Mouse (Mus musculus) kidney, embryonic 14.5 days (tissue): ENCODE measurements around the gene Pcdh19. TPM values are rescaled to one million over a fixed set of nuclear protein-coding genes. Genes with fewer than 3 reads are reported as not detected.
A peak's percentile ranks its signal among the peaks of the same experiment; 100 is the strongest.

Experiments
- ATAC-seq: fragments of 200-750 bp; cut with Nextera tagmentation; 2 replicates; pipeline ENCODE4 v1.8.0; 2017; ENCODE audit warnings: moderate number of reproducible peaks, mild to moderate bottlenecking, moderate TSS enrichment, moderate library complexity; ENCODE audit not compliant: low FRiP score, low TSS enrichment
- H3K27ac ChIP-seq: fragments of 300-500 bp; sonication (generic); 2 replicates; pipeline ENCODE4 v1.5.1; 2014; ENCODE audit warnings: low read depth, mild to moderate bottlenecking, low read length, moderate library complexity, mixed read lengths
- H3K27me3 ChIP-seq: fragments of 300-500 bp; sonication (generic); 2 replicates; pipeline ENCODE4 v1.6.1; 2014; ENCODE audit warnings: mild to moderate bottlenecking, low read length; ENCODE audit not compliant: control insufficient read depth, insufficient read depth
- H3K36me3 ChIP-seq: fragments of 300-500 bp; sonication (generic); 2 replicates; pipeline ENCODE4 v1.6.1; 2014; ENCODE audit warnings: low read length, mixed read lengths; ENCODE audit not compliant: control insufficient read depth, insufficient read depth
- H3K4me1 ChIP-seq: fragments of 300-500 bp; sonication (generic); 2 replicates; pipeline ENCODE4 v1.6.1; 2014; ENCODE audit warnings: low read length, mixed read lengths; ENCODE audit not compliant: control insufficient read depth, insufficient read depth
- H3K4me2 ChIP-seq: fragments of 300-500 bp; sonication (generic); replicated peaks from 2 replicates; pipeline ENCODE4 v1.6.1; 2014; ENCODE audit warnings: low read depth, mild to moderate bottlenecking, low read length
- H3K4me3 ChIP-seq: fragments of 300-500 bp; sonication (generic); 2 replicates; pipeline ENCODE4 v1.5.1; 2014; ENCODE audit warnings: mild to moderate bottlenecking, low read length
- H3K9ac ChIP-seq: fragments of 300-500 bp; sonication (generic); 2 replicates; pipeline ENCODE4 v1.6.1; 2014; ENCODE audit warnings: low read depth, mild to moderate bottlenecking, low read length, moderate library complexity
- H3K9me3 ChIP-seq: fragments of 300-500 bp; sonication (generic); 2 replicates; pipeline ENCODE4 v1.6.1; 2016; ENCODE audit warnings: low read length; ENCODE audit not compliant: control insufficient read depth
- WGBS: fragments of 180-500 bp; shearing (Covaris S2); extraction: QIAGEN DNeasy Blood & Tissue Kit; methylation state at CpG from one replicate; pipeline ENCODE4 v1.1.7; 2014; 5-methylcytosine and 5-hydroxymethylcytosine counted together
- polyA plus RNA-seq: library from polyadenylated mRNA; unstranded; fragments of >200 nt; fragmentation: Nextera tagmentation; extraction: Ambion mirVana; gene quantifications from 2 replicates; pipeline ENCODE4 v1.2.1, GENCODE M21; 2014

The Pcdh19 gene
- polyA plus RNA-seq, 1 experiment from 2014 or later = 6.3 TPM

DNA sequence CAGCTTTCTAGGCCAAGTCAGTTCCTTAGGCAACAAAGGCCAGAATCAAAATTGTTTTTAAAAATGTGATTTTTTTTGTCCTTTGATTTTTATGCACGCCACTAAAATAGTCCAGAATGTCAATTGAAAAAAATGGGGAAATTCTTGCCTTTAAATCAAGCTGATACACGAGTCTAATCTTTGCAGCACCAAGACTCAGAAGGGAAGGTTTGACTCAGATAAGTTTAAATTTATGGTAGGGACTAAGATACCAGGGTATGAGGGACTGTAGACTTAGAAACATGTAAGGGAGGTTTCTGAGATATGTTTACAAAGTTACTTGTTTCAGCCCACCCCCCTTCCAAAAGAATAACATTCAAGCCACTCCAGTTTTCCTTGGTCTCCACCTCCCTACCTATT, 3.6 kb upstream of the Pcdh19 start:
- no peak for ATAC-seq
- Histone ChIP-seq H3K4me1 (no peaks in the 10 kb centered on the region), H3K36me3 (no peaks in the 10 kb centered on the region), H3K27ac (no peak overlapping the region), H3K9me3 (no peaks in the 10 kb centered on the region), H3K9ac (no peak overlapping the region), H3K27me3 (0 out of 2 replicates have a peak, but pooled peaks cover 3% of the 10 kb centered on the region), H3K4me2 (no peak overlapping the region), H3K4me3 (no peak overlapping the region)
- whole genome bisulfite sequencing = 32% methylated on average over 2 of the region's 2 CpGs

DNA sequence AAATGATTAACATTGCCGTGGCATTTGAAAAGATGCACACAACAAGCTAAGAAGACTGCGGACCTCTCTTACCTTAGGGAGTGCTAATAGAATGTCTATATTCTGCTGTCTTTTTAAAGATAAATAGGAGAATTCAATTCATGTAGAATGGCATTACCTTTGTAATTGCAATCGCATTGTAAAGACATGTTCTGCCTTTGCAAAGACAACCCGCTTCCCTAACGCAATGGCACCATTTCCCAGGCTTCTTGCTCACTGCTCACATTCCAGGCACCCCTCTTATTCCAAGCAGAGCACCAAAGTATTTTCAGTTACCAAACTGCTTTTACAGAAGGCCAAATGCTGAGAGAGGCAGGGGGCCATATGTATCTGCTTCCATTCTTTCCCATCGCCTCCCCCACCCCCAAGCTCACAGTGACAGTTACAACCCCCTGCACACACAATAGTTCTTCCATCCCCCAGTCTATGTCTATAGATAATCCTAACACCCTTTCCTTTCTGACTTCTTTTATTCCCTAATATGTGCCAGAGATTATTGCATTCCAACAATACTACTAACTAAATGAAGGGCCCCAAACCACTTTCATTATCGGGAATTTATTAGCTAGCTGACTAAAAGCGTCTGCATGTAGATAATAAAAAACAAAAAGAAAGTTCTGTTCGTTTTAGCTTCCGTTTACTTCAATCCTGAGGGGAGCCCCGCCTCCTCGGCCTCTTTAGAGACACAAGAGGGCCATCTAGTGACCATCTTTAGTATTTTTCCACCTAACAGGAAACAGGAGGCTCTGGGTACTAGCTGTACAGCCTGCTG, 3.0 kb upstream of the Pcdh19 start:
- Histone ChIP-seq H3K9ac (no peak overlapping the region), H3K4me3 (peak overlapping the region; percentile 27), H3K9me3 (no peaks in the 10 kb centered on the region), H3K27me3 (0 out of 2 replicates have a peak, but pooled peaks cover 3% of the 10 kb centered on the region), H3K27ac (no peak overlapping the region), H3K4me1 (no peaks in the 10 kb centered on the region), H3K36me3 (no peaks in the 10 kb centered on the region), H3K4me2 (peak overlapping the region; percentile 45)
- 17% methylated on average over 12 of the region's 12 CpGs for WGBS
- 0 out of 2 replicates have a peak, but pooled peaks have one; percentile 11 for ATAC-seq

DNA sequence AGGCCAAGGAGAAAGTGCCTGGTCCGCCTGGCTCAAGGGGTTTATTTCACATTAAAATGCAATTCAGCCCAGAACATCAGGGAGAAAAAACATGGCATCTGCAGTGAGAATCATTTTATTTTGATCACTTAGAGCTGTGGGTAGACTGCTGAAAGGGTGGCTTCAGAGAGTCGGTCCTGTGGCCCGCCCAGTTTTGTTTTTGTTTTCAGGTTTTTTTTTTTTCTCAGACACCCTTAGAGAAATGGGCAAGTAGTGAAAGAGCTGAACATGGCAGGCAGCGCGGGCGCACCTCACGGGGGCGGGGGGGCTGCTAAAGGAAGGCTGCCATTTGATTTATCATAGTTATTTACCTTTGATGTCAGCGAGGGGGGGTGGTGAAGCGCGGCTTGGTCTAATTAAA, 2.0 kb upstream of the Pcdh19 start:
- 0 out of 2 replicates have a peak, but pooled peaks cover 3% of the 10 kb centered on the region for H3K27me3 ChIP-seq
- no peak overlapping the region for H3K9ac ChIP-seq
- peak overlapping the region; percentile 45 for H3K4me2 ChIP-seq
- no peaks in the 10 kb centered on the region for H3K9me3 ChIP-seq
- H3K4me1 ChIP-seq = no peaks in the 10 kb centered on the region
- WGBS = 17% methylated on average over 11 of the region's 11 CpGs
- H3K27ac ChIP-seq = no peak overlapping the region
- no peaks in the 10 kb centered on the region for H3K36me3 ChIP-seq
- no peak for ATAC-seq
- peak overlapping the region; percentile 27; the same call in 1 of the 2 replicates for H3K4me3 ChIP-seq

DNA sequence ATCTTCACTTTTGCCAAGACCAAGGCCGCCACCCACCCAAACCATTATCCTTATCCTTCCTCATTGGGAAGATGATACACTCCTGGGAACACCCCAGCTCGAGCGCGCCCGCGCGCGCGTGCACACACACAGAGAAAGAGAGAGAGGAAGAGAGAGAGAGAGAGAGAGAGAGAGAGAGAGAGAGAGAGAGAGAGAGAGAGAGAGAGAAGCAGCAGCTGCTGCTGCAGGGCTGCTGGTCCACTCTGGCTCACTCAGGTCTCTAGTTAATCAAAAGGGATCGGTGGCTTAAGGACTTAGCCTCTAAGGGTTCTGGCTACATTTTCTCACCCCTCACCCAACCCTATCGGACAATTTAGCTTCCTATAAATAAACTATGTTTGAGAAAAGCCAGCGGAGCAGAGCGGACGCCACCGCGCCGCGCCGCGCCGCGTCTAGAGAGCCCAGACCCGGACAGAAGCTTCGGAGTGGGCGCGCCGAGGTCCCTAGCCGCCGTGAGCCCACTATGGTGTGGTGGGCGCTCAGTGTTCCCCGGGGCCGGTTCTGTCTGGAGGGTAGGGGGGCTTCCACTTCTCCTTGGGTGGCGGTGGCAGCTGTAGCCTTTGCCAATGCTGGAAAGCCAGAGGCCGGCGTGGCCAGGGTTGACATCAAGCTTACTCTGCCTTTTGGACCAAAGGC, 926 bp upstream of the Pcdh19 start:
- Histone ChIP-seq H3K36me3 (no peaks in the 10 kb centered on the region), H3K27ac (no peak overlapping the region), H3K9me3 (no peaks in the 10 kb centered on the region), H3K27me3 (peaks cover 3% of the 10 kb centered on the region; the same call in 1 of the 2 replicates), H3K4me2 (peak overlapping the region; percentile 70), H3K4me1 (no peaks in the 10 kb centered on the region), H3K9ac (peak overlapping the region; percentile 28; the same call in 1 of the 2 replicates), H3K4me3 (peak overlapping the region; percentile 50)
- WGBS = 26% methylated on average over 35 of the region's 35 CpGs
- no peak for ATAC-seq

DNA sequence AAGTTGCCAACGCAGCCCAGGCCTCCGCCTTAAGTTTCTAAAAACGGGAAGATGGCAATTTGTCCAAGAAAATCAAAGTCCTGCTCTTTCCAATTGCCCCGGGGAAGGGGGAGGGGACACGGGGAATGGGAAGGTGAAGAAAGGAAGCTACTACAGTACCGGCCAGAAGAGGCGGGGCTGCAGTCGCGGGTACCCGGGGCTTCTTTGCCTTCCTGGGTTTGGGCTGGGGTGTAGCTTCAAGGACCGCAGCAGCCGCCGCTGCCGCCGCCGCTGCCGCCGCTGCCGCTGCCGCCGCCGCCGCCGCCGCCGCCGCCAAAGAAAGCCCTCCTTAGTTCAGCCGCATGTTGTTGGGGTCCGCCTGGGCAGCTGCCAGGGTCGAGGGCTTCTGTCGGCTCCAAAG, 631 bp downstream of the Pcdh19 start:
- Histone ChIP-seq H3K4me1 (no peaks in the 10 kb centered on the region), H3K36me3 (no peaks in the 10 kb centered on the region), H3K4me2 (peak overlapping the region; percentile 70), H3K27me3 (peaks cover 3% of the 10 kb centered on the region; the same call in 1 of the 2 replicates), H3K9ac (peak overlapping the region; percentile 48), H3K27ac (no peak overlapping the region), H3K9me3 (no peaks in the 10 kb centered on the region), H3K4me3 (peak overlapping the region; percentile 50)
- 23% methylated on average over 27 of the region's 31 CpGs for WGBS
- no peak for ATAC-seq

DNA sequence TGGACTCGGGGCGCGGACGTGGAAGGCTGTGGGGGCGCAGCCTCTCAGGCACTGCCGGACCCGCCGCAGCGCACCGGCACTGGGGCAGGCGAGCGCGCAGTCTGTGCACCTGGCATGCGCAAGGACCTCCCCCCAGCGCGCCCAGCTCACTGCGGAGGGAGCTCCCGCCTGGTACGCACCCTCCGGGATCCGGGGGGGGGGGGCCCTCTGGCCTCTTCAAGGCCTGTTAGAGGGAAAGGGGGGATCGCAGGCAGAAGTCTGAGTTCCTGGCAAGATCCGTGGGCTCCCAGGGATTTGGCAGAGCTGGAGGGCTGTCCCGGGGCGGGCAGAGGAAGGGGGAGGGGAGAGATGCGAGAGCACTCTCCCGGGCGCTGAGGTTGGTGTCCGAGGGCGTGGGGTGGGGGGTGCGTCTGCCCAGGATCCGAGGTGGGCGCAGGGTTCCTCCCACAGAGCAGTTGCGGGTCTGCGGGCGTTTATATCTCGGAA, 1.1 kb downstream of the Pcdh19 start:
- peaks cover 3% of the 10 kb centered on the region; the same call in 1 of the 2 replicates for H3K27me3 ChIP-seq
- no peaks in the 10 kb centered on the region for H3K4me1 ChIP-seq
- WGBS = 39% methylated on average over 25 of the region's 37 CpGs
- no peaks in the 10 kb centered on the region for H3K36me3 ChIP-seq
- H3K4me3 ChIP-seq = peak overlapping the region; percentile 50
- peak overlapping the region; percentile 48 for H3K9ac ChIP-seq
- ATAC-seq = peak; percentile 11
- H3K9me3 ChIP-seq = no peaks in the 10 kb centered on the region
- peak overlapping the region; percentile 70 for H3K4me2 ChIP-seq
- H3K27ac ChIP-seq = no peak overlapping the region

DNA sequence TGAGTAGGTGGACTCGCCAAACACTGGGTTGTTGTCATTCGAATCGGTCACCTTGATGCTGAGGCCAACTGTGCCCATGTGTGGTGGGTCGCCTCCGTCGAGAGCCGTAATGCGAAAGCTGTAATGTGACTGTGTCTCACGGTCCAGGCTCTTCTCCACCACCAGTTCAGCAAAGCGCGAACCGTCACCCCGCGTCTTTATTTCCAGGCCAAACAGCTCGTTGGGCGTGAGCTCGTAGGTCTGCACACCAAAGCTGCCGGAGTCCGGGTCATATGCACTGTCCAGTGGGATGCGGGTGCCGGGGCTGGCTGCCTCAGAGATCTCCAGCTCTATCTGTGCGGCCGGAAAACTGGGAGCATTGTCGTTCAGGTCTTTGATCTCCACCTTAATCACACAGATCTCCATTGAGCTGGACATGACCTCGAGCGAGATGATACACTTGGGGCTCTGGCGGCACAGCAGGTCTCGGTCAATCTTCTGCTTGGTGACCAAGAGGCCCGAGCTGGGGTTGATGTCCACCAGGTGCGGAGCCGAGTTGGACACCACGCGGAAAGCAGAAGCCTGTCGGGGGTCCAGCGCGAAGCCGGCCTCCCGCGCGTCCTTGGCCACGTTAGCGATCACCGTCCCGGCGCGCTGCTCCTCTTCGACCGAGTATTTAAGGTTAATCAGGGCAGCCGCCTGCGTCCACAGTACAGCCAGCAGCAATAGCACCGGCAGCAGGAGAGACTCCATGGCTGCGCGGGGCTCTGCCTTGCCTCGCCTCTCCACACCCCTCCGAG, 2.1 kb downstream of the Pcdh19 start:
- Histone ChIP-seq H3K4me1 (no peaks in the 10 kb centered on the region), H3K9ac (peak overlapping the region; percentile 48), H3K4me2 (peak overlapping the region; percentile 70), H3K36me3 (no peaks in the 10 kb centered on the region), H3K27ac (no peak overlapping the region), H3K9me3 (no peaks in the 10 kb centered on the region), H3K27me3 (peaks cover 3% of the 10 kb centered on the region; the same call in 1 of the 2 replicates), H3K4me3 (peak overlapping the region; percentile 50)
- WGBS = 31% methylated on average over 54 of the region's 55 CpGs
- peak; percentile 25; the same call in 1 of the 2 replicates for ATAC-seq

DNA sequence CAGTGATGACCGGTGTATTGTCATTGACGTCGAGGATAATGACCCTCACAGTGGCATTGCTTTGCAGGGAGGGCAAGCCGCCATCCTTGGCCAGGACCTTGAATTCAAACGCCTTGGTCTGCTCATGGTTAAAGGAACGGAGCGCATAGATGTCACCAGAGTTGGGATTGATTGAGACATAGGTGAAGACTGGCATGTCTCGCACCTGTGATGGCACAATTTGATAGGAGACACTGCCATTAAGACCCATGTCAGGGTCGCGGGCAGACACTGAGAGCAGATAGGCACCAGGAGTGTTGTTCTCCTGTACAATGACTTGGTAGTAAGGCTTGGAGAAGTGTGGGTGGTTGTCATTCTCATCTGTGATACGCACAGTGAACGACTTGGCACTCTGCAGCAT, 3.2 kb downstream of the Pcdh19 start:
- peak overlapping the region; percentile 70; the same call in 1 of the 2 replicates for H3K4me2 ChIP-seq
- peaks cover 3% of the 10 kb centered on the region; the same call in 1 of the 2 replicates for H3K27me3 ChIP-seq
- WGBS = 51% methylated on average over 12 of the region's 12 CpGs
- H3K9me3 ChIP-seq = no peaks in the 10 kb centered on the region
- H3K4me1 ChIP-seq = no peaks in the 10 kb centered on the region
- ATAC-seq = no peak
- no peaks in the 10 kb centered on the region for H3K36me3 ChIP-seq
- H3K4me3 ChIP-seq = peak overlapping the region; percentile 50; the same call in 1 of the 2 replicates
- no peak overlapping the region for H3K27ac ChIP-seq
- no peak overlapping the region for H3K9ac ChIP-seq
